Comparison of ENCODE assay signal across 7 mouse cellular contexts in genomic region chr7:80554180-80555021, GRCm38 (mm10). TPM values are rescaled to one million over a fixed set of nuclear protein-coding genes. Genes with fewer than 3 reads are reported as not detected.
A peak's percentile ranks its signal among the peaks of the same experiment; 100 is the strongest.
DNase-seq lines count a peak whose midpoint lies in the region.

No protein-coding gene starts in this region.

- no peaks in the 10 kb centered on the region for H3K79me2 ChIP-seq in macrophage (ENCODE audit: inconsistent target)

- WGBS in macrophage (ENCODE audit: missing documents), result 26% methylated on average over 22 of the region's 22 CpGs

- peak; percentile 17 for DNase-seq in spleen, adult 12 weeks (ENCODE audit: low spot score)
- DNase-seq in spleen, postnatal 4 days (ENCODE audit: low spot score in 2 of 2), result no peak
- peak; percentile 30 to 44 for DNase-seq in frontal cortex, postnatal 14 days (ENCODE audit: low spot score in 2 of 2)
- DNase-seq in kidney, adult 9 months, result peak; percentile 32
- DNase-seq in thymus, postnatal 10 days (ENCODE audit: low spot score in 2 of 2), result peak; percentile 72 to 73
- no peak for DNase-seq in cerebellum, postnatal 10 days

- H3K36me3 ChIP-seq in macrophage (ENCODE audit: inconsistent target), result no peaks in the 10 kb centered on the region

- no peak overlapping the region for H3K4me3 ChIP-seq in macrophage (ENCODE audit: inconsistent target)

- peak overlapping the region; percentile 47 for H3K27ac ChIP-seq in macrophage

RNA-seq across cellular contexts. Expression of gene Blm, which starts 19.5 kb away (rescaled TPM):
- total RNA-seq in macrophage (2018; cell fraction: chromatin; rRNA removed), result 10 to 100 TPM in 24 of 26 experiments, 1 to 10 TPM in 2; 6.5 to 42.8 (median 27.5) TPM
- total RNA-seq in macrophage (2018; cell fraction: cytosol; rRNA removed), result 1 to 10 TPM; 2.1 to 5.1 (median 3.8) TPM
- total RNA-seq in macrophage (2018; cell fraction: nucleus; rRNA removed), result 10 to 100 TPM in 22 of 26 experiments, 1 to 10 TPM in 4; 7.3 to 52.8 (median 15.7) TPM
- polyA plus RNA-seq in macrophage (2018), result 2.5 to 9.1 TPM (median 7.2 TPM) in 3 replicates

Comparison
In these comparisons a context has a peak if more than half of its experiments do, and no peak if none do; other contexts are left out.
1. DNase-seq: peak in spleen, adult 12 weeks (single experiment), frontal cortex, postnatal 14 days (2 of 2), kidney, adult 9 months (single experiment) and thymus, postnatal 10 days (2 of 2); none in spleen, postnatal 4 days (0 of 2) and cerebellum, postnatal 10 days (0 of 2).